Mouse (Mus musculus): ENCODE measurements around the gene Wfdc1.
A peak's percentile ranks its signal among the peaks of the same experiment; 100 is the strongest.

- TF ChIP-seq CTCF (IDR thresholded peaks at IDR 0.05; ENCODE audit: control insufficient read depth, insufficient read depth, insufficient replicate concordance, low read depth, low read length) (peak; percentile 29; the same call in 1 of the 2 replicates), POLR2A (IDR thresholded peaks at IDR 0.05; ENCODE audit: control insufficient read depth, low read depth, low read length) (no peak)
These were observed 51.6 kb downstream of the Wfdc1 start for GRCm38 (mm10) chr8:119717765-119718164.
